Mouse (Mus musculus) limb, embryonic 12.5 days (tissue): Measurements from ENCODE around the gene Osbpl3. TPM values are rescaled to one million over a fixed set of nuclear protein-coding genes. Genes with fewer than 3 reads are reported as not detected.

ENCODE experiments used
- ATAC-seq: fragments of 200-750 bp; cut with Nextera tagmentation; 2 replicates; pipeline ENCODE4 v1.8.0; 2017; ENCODE audit warnings: low read depth, moderate TSS enrichment; ENCODE audit not compliant: insufficient number of reproducible peaks, insufficient read depth, low FRiP score, low TSS enrichment
- H3K27ac ChIP-seq: fragments of 300-500 bp; sonication (generic); 2 replicates; pipeline ENCODE4 v1.5.1; 2016; ENCODE audit warnings: mild to moderate bottlenecking, moderate library complexity
- H3K27me3 ChIP-seq: fragments of 300-500 bp; sonication (generic); 2 replicates; pipeline ENCODE4 v1.6.1; 2016; ENCODE audit warnings: mild to moderate bottlenecking, moderate library complexity
- H3K36me3 ChIP-seq: fragments of 300-500 bp; sonication (generic); 2 replicates; pipeline ENCODE4 v1.6.1; 2016; ENCODE audit warnings: mild to moderate bottlenecking, moderate library complexity
- H3K4me1 ChIP-seq: fragments of 300-500 bp; sonication (generic); replicated peaks from 2 replicates; pipeline ENCODE4 v1.6.1; 2016
- H3K4me2 ChIP-seq: fragments of 300-500 bp; sonication (generic); 2 replicates; pipeline ENCODE4 v1.6.1; 2016; ENCODE audit warnings: mild to moderate bottlenecking, moderate library complexity
- H3K4me3 ChIP-seq: fragments of 300-500 bp; sonication (generic); replicated peaks from 2 replicates; pipeline ENCODE4 v1.5.1; 2016; ENCODE audit warnings: mild to moderate bottlenecking
- H3K9ac ChIP-seq: fragments of 300-500 bp; sonication (generic); replicated peaks from 2 replicates; pipeline ENCODE4 v1.6.1; 2016; ENCODE audit warnings: mild to moderate bottlenecking, moderate library complexity
- H3K9me3 ChIP-seq: fragments of 300-500 bp; sonication (generic); 2 replicates; pipeline ENCODE4 v1.6.1; 2016; ENCODE audit warnings: mild to moderate bottlenecking, moderate library complexity
- WGBS: fragments of 180-500 bp; shearing (Covaris S2); methylation state at CpG from one replicate; pipeline ENCODE4 v1.1.7; 2016; 5-methylcytosine and 5-hydroxymethylcytosine counted together
- polyA plus RNA-seq: library from polyadenylated mRNA; unstranded; fragments of >200 nt; fragmentation: Nextera tagmentation; extraction: Ambion mirVana; gene quantifications from 2 replicates; pipeline ENCODE4 v1.2.1, GENCODE M21; 2016

Gene Osbpl3
- polyA plus RNA-seq, 1 experiment from 2014 or later: 18.5 TPM

DNA sequence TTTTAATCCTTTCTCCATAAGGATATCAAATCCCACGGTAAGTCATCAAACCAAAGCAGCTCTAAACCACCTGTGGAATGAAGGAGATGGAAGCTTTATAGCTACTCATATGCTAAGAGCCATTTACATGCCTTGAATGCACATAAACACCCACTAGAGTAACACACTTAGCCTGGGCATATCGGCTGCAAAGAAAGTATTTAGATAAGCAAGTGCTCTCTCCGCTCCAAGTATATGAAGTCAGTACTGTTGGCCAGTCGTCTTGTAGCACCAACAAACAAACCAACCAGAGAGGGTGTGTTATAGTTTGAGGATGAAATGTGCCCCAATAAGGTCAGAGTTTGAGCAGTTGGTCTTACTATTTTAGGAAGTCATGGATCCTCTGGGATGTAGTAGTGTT, 31.7 kb downstream of the Osbpl3 start:
- Histone ChIP-seq H3K27ac (no peak overlapping the region), H3K9ac (no peak overlapping the region), H3K4me1 (peaks cover 26% of the 10 kb centered on the region), H3K9me3 (no peaks in the 10 kb centered on the region), H3K4me3 (no peak overlapping the region), H3K36me3 (no peaks in the 10 kb centered on the region), H3K27me3 (no peaks in the 10 kb centered on the region), H3K4me2 (no peak overlapping the region)
- no peak for ATAC-seq
- 90% methylated on average over 4 of the region's 4 CpGs for WGBS

DNA sequence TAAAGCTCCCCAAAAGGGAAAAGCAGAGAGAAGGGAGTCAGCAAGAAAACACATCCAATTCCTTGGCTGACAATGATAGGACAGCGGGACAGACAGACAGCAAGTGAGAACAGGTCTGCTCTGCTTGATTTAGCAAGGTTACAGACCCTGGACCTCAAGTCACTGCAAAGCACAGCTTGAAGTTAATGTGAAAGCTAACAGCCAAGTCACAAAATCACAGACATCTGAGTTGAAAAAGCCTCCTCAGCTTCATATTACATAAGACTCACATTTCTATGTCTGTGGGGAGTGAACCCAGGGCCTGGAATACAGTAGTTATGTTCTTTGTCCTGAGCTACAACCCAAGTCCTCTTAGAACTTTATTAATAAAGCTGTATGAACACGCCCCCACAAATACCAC, 35.6 kb downstream of the Osbpl3 start:
- Histone ChIP-seq H3K4me2 (no peak overlapping the region), H3K27ac (peak overlapping the region; percentile 89), H3K4me1 (peaks cover 20% of the 10 kb centered on the region), H3K9ac (no peak overlapping the region), H3K27me3 (no peaks in the 10 kb centered on the region), H3K9me3 (no peaks in the 10 kb centered on the region), H3K36me3 (no peaks in the 10 kb centered on the region), H3K4me3 (no peak overlapping the region)
- WGBS: 84% methylated on average over 2 of the region's 2 CpGs
- ATAC-seq: no peak

DNA sequence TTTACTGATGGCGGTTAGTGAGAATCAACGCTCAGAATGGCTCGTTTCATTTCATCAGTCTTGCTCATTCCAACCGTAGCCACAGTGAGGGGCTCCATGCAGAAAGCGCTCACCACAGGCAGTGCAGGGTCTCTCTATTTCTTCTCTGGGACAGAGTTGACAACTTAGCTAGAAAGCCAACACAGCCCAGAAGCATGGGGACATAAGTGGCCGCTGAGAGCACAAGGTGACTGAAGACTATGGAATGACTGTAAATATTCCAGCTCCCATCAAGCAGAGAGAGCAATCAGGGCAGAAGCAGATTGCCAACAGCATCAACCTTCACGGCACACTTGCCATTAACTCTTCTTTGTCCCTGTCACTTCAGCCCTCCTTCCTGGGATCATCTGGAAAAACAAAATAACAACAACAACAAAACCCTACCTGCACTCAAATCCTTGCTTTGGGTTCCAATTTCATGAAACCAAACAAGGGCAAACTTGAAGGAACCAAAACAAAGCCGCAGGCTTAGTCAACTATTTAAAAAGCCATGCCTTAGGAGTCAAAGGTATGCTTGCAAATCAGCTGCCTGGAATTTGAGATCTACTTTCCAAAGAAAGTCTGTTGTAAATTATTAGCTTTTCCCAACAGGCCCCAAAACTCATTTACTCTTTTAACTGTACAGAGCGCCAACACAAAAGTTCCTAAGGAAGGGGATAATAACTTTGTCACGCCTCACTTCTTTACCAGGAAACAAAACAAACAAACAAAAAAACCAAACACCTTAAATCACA, 36.3 kb downstream of the Osbpl3 start:
- Histone ChIP-seq H3K4me2 (no peak overlapping the region), H3K27me3 (no peaks in the 10 kb centered on the region), H3K4me1 (peaks cover 26% of the 10 kb centered on the region), H3K27ac (peak overlapping the region; percentile 89), H3K36me3 (no peaks in the 10 kb centered on the region), H3K9me3 (no peaks in the 10 kb centered on the region), H3K4me3 (no peak overlapping the region), H3K9ac (no peak overlapping the region)
- no peak for ATAC-seq
- WGBS: 73% methylated on average over 10 of the region's 10 CpGs

DNA sequence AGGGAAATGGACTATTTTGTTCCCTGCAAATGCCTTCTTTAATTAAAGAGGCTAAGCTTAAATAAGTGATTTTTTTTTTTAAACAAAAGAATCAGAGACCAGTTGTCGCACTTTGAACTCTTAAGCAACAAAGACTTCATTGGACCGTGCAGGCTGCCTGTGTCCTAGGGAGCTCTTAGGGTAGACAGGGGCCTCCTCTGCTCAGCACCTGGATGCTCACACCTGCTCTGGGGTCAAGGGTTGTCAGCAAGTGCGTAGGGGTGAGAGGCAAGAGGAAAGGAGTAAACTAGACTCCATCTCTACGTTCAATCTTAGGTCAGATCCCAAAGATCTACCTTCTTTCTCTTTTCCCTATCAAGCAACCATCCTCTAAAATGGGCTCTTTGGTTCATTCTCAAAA, 37.0 kb downstream of the Osbpl3 start:
- ATAC-seq: no peak
- Histone ChIP-seq H3K27me3 (no peaks in the 10 kb centered on the region), H3K27ac (no peak overlapping the region; the same call in 1 of the 2 replicates), H3K4me1 (peaks cover 30% of the 10 kb centered on the region), H3K4me2 (no peak overlapping the region), H3K36me3 (no peaks in the 10 kb centered on the region), H3K4me3 (no peak overlapping the region), H3K9me3 (no peaks in the 10 kb centered on the region), H3K9ac (no peak overlapping the region)
- whole genome bisulfite sequencing: 92% methylated on average over 4 of the region's 4 CpGs

DNA sequence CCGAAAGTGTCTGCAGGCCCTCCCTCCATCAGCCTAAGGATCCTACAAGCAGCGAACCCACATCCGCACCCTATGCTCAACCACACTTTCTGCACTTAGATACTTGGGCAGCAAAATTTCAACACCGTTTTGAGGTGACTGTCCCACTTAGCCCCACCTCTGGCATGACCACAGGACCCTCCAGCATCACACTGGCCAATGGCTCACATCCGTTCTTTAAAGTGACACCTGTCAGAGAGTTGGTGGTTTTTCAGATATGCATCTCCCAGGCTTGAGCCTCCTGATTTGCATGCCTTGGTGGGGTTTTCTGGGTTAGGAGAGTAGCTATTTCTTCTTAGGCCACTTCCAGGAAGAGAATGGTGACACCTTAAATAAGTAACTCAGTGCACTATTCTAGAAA, 39.1 kb downstream of the Osbpl3 start:
- WGBS: 93% methylated on average over 5 of the region's 5 CpGs
- no peaks in the 10 kb centered on the region for H3K36me3 ChIP-seq
- no peak for ATAC-seq
- H3K9me3 ChIP-seq: no peaks in the 10 kb centered on the region
- H3K27ac ChIP-seq: no peak overlapping the region
- H3K27me3 ChIP-seq: no peaks in the 10 kb centered on the region
- H3K4me3 ChIP-seq: no peak overlapping the region
- H3K4me2 ChIP-seq: no peak overlapping the region
- H3K4me1 ChIP-seq: peaks cover 38% of the 10 kb centered on the region
- no peak overlapping the region for H3K9ac ChIP-seq

DNA sequence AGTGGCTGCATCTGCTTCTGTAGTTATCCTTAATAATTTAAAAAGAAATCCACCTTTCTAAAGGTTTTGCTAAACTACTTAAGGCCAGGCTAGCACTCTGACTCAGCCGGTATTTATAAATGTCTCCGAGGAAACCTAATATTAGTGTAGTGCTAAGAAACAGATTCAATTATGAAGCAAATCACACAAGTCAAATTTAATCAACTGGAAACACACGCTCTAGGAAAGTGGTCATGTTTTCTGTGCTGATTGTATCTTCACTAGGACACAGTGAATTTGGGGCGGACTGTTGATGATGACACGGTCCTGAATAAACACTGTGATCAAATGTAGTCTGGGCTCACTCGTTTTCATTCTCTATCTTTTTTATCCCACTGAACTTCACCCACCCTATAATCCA, 40.6 kb downstream of the Osbpl3 start:
- Histone ChIP-seq H3K4me3 (no peak overlapping the region), H3K4me1 (peaks cover 34% of the 10 kb centered on the region), H3K4me2 (no peak overlapping the region), H3K36me3 (no peaks in the 10 kb centered on the region), H3K9ac (no peak overlapping the region), H3K27me3 (no peaks in the 10 kb centered on the region), H3K27ac (no peak overlapping the region), H3K9me3 (no peaks in the 10 kb centered on the region)
- 82% methylated on average over 6 of the region's 6 CpGs for WGBS
- ATAC-seq: no peak

DNA sequence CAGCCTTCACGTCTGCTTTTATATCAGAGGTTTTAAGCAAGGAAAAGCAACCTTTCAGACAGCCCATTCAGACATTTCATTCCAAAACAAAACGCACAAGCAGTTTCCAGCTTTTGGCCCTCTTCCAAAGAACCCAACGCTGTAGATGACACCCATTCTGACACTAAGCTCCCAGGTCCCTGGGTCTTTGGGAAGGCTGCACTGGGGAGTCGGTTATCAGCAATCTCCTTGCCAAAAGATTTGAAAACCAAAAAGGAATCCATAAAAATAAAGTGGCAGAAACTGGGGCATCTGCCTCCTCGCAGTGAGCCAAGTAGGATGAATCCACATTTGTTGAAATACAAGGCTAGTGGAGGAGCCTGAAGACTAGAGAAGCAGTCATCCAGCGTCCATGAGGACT, 41.5 kb downstream of the Osbpl3 start:
- Histone ChIP-seq H3K9me3 (no peaks in the 10 kb centered on the region), H3K36me3 (no peaks in the 10 kb centered on the region), H3K4me3 (no peak overlapping the region), H3K4me2 (no peak overlapping the region), H3K27ac (0 out of 2 replicates have a peak overlapping the region, but pooled peaks have one; percentile 35), H3K9ac (no peak overlapping the region), H3K27me3 (no peaks in the 10 kb centered on the region), H3K4me1 (peaks cover 28% of the 10 kb centered on the region)
- no peak for ATAC-seq
- WGBS: 79% methylated on average over 6 of the region's 6 CpGs

DNA sequence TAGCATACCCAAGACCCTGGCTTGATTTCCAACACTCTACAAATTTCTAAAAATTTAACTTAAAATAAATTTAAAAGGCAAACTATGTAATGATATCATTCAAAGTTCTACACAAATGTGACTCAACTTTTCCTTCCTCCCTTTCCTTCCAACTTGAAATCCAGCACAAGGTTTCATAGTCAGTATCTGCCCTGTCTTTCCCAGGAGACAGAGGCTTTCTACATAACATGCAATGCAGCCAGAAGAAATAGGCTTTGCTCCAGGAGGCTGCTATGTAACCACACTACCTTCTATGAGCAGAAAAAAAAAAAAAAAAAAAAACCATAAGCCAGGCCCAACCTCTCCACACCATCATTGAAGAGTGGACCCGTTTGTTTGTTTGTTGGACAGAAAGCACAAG, 42.6 kb downstream of the Osbpl3 start:
- 91% methylated on average over 1 of the region's 1 CpGs for WGBS
- no peak overlapping the region for H3K27ac ChIP-seq

DNA sequence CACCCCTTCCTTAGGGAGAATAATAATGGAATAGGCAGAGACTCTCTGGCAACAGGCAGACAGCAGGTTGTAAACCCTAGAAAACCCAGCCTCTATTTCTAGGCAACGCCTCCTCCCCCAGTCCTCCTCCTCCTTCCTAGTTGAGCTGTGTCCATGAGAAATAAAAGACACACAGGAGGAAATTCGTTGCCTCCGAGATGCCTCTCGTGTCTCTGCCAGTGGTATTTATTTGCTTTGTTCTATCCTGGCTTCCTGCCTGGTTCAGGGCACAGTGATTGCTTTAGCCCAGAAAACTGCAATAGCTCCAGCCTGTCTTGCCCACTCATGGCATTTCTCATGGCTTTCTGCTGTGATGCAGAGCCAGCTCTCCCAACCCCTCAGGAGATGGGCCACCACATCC, 43.8 kb downstream of the Osbpl3 start:
- Histone ChIP-seq H3K36me3 (no peaks in the 10 kb centered on the region), H3K27me3 (no peaks in the 10 kb centered on the region), H3K4me3 (no peak overlapping the region), H3K27ac (no peak overlapping the region), H3K9ac (no peak overlapping the region), H3K4me1 (peaks cover 24% of the 10 kb centered on the region), H3K9me3 (no peaks in the 10 kb centered on the region), H3K4me2 (no peak overlapping the region)
- no peak for ATAC-seq
- 34% methylated on average over 4 of the region's 4 CpGs for WGBS

More for the DNA sequence above, 42.6 kb downstream of the Osbpl3 start:
- Histone ChIP-seq H3K36me3 (no peaks in the 10 kb centered on the region), H3K4me1 (peaks cover 24% of the 10 kb centered on the region), H3K4me3 (no peak overlapping the region), H3K27me3 (no peaks in the 10 kb centered on the region), H3K9ac (no peak overlapping the region), H3K4me2 (no peak overlapping the region), H3K9me3 (no peaks in the 10 kb centered on the region)
- no peak for ATAC-seq

DNA sequence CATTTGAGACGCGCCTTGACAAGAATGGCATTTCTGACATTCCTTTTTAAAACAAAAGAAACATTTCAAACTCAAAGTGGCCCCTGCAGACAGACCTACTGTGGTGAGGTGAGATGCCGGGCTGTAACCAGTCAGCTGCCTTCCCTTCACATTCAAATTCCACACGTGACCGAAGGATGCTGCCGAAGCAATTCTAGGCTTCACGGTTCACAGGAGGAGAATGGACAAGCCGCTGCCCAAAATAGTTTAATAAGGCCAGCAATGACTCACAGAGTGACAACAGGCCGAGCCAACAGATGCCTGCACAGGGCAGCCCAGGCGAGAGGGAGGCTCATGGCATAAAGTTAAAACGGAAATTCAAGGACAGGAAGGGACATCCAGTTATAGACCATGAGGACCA, 51.3 kb downstream of the Osbpl3 start:
- Histone ChIP-seq H3K4me3 (no peak overlapping the region), H3K27me3 (no peaks in the 10 kb centered on the region), H3K27ac (no peak overlapping the region), H3K4me2 (no peak overlapping the region), H3K9me3 (no peaks in the 10 kb centered on the region), H3K4me1 (peaks cover 23% of the 10 kb centered on the region), H3K9ac (no peak overlapping the region), H3K36me3 (no peaks in the 10 kb centered on the region)
- 88% methylated on average over 11 of the region's 11 CpGs for WGBS
- ATAC-seq: no peak

DNA sequence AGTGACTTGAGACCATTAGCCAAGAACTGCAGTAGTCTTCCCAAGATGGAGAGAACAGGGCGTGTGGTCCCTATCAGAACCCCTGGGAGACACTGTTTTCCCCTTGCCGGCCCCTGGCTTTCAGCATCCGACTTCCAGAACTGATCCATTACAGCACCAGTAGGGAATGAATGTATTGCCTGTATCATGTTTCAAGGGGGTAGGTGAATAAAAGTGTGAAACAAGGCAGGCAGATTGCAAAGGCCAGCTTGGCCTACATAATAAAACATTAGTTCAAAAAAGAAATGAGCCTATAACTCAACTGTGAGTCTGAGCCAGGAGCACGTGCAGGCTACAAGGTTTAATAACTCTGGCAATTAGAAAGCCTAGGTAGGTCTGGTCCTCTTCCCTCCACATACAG, 52.5 kb downstream of the Osbpl3 start:
- peaks cover 28% of the 10 kb centered on the region for H3K4me1 ChIP-seq
- ATAC-seq: peak; percentile 52; the same call in 1 of the 2 replicates
- no peaks in the 10 kb centered on the region for H3K27me3 ChIP-seq
- H3K9me3 ChIP-seq: no peaks in the 10 kb centered on the region
- H3K9ac ChIP-seq: no peak overlapping the region
- H3K27ac ChIP-seq: peak overlapping the region; percentile 71
- no peak overlapping the region for H3K4me3 ChIP-seq
- no peak overlapping the region for H3K4me2 ChIP-seq
- no peaks in the 10 kb centered on the region for H3K36me3 ChIP-seq
- 21% methylated on average over 4 of the region's 4 CpGs for WGBS

DNA sequence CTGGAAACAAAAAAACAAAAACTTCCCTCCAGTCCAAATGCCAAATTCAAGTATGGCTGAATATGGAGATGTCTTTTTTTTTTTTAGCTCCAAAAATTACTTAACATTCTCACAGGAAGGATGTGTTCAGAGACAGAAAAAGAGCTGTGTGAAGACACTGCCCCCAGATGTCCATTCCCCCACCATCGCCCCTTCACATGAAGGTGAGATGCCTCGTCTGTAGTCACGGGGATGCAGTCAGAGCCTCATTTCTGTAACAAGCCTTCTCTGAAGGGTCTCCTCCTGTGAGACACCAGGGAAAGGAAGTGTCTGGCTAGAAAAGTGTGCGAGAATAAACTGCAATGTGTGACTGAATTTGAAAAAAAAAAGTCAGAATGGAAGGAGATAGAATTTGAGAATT, 53.1 kb downstream of the Osbpl3 start:
- Histone ChIP-seq H3K27ac (peak overlapping the region; percentile 71; the same call in 1 of the 2 replicates), H3K4me1 (peaks cover 28% of the 10 kb centered on the region), H3K4me3 (no peak overlapping the region), H3K27me3 (no peaks in the 10 kb centered on the region), H3K9ac (no peak overlapping the region), H3K36me3 (no peaks in the 10 kb centered on the region), H3K9me3 (no peaks in the 10 kb centered on the region), H3K4me2 (no peak overlapping the region)
- 85% methylated on average over 4 of the region's 4 CpGs for WGBS
- ATAC-seq: no peak
